Mouse (Mus musculus) stomach, embryonic 16.5 days (tissue): ENCODE results near the gene Ifna14. TPM values are rescaled to one million over a fixed set of nuclear protein-coding genes. Genes with fewer than 3 reads are reported as not detected.
"Not testable (repeated sequence)": the region's sequence is repeated elsewhere in the genome, so short reads cannot be mapped to it uniquely, and the experiment has no call there.

Experiments used
- ATAC-seq: fragments of 200-750 bp; cut with Nextera tagmentation; 2 replicates; pipeline ENCODE4 v1.8.0; 2017; ENCODE audit warnings: moderate number of reproducible peaks, moderate TSS enrichment; ENCODE audit not compliant: insufficient read depth, low FRiP score
- H3K27ac ChIP-seq: fragments of 300-500 bp; sonication (generic); 2 replicates; pipeline ENCODE4 v1.5.1; 2014; ENCODE audit warnings: low read length
- H3K27me3 ChIP-seq: fragments of 300-500 bp; sonication (generic); 2 replicates; pipeline ENCODE4 v1.6.1; 2014; ENCODE audit warnings: low read length, control low read depth, mixed read lengths; ENCODE audit not compliant: control insufficient read depth, insufficient read depth
- H3K36me3 ChIP-seq: fragments of 300-500 bp; sonication (generic); 2 replicates; pipeline ENCODE4 v1.6.1; 2014; ENCODE audit warnings: low read length; ENCODE audit not compliant: control insufficient read depth, insufficient read depth
- H3K4me1 ChIP-seq: fragments of 300-500 bp; sonication (generic); 2 replicates; pipeline ENCODE4 v1.6.1; 2014; ENCODE audit warnings: low read length, control low read depth, mixed read lengths; ENCODE audit not compliant: control insufficient read depth, insufficient read depth
- H3K4me2 ChIP-seq: fragments of 300-500 bp; sonication (generic); 2 replicates; pipeline ENCODE4 v1.6.1; 2014; ENCODE audit warnings: low read depth, low read length, mixed read lengths
- H3K4me3 ChIP-seq: fragments of 300-500 bp; sonication (generic); replicated peaks from 2 replicates; pipeline ENCODE4 v1.5.1; 2014; ENCODE audit warnings: mild to moderate bottlenecking, low read length
- H3K9ac ChIP-seq: fragments of 300-500 bp; sonication (generic); 2 replicates; pipeline ENCODE4 v1.6.1; 2014; ENCODE audit warnings: low read length
- H3K9me3 ChIP-seq: fragments of 300-500 bp; sonication (generic); replicated peaks from 2 replicates; pipeline ENCODE4 v1.6.1; 2016; ENCODE audit warnings: low read length, control low read depth; ENCODE audit not compliant: control insufficient read depth
- WGBS: fragments of 180-500 bp; shearing (Covaris S2); extraction: QIAGEN DNeasy Blood & Tissue Kit; methylation state at CpG from one replicate; pipeline ENCODE4 v1.1.7; 2014; 5-methylcytosine and 5-hydroxymethylcytosine counted together
- polyA plus RNA-seq: library from polyadenylated mRNA; unstranded; fragments of >200 nt; fragmentation: Nextera tagmentation; extraction: Ambion mirVana; gene quantifications from 2 replicates; pipeline ENCODE4 v1.2.1, GENCODE M21; 2015

Ifna14 gene
- polyA plus RNA-seq, result not detected in 2 replicates

DNA sequence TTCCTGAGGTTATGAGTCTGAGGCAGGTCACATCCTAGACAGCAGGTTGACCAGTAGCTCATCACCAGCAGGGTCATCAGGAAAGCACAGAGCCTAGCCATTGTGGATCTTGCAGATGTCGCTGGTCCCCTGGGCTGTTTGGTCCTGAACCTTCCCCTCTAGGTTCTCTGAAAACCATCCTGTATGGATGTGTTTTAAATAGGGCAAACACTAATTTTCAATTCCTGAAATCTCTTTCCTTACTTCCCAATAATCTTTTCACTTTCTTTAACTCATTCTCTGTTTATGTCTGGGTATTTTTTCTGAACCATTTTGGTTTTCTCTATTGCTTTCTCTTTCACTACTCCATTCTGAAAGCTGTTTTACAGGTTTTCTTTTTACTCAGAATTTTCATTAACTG is at the start of gene Ifna14:
Gene Ifna14, minus strand, starts transcription at position 101 of the 400 bp plus-strand sequence.
- Histone ChIP-seq H3K27me3 (no peaks in the 10 kb centered on the region), H3K36me3 (no peaks in the 10 kb centered on the region), H3K4me2 (no peak within 1 kb of the TSS), H3K4me3 (no peak within 1 kb of the TSS), H3K9me3 (no peaks in the 10 kb centered on the region), H3K27ac (no peak within 1 kb of the TSS), H3K9ac (no peak within 1 kb of the TSS), H3K4me1 (no peaks in the 10 kb centered on the region)
- no peak for ATAC-seq
- 83% methylated on average over 1 of the region's 1 CpGs for WGBS

- no peak for ATAC-seq
- Histone ChIP-seq H3K4me3 (no peak within 1 kb of the TSS), H3K36me3 (no peaks in the 10 kb centered on the region), H3K27ac (no peak within 1 kb of the TSS), H3K9me3 (no peaks in the 10 kb centered on the region), H3K4me2 (no peak within 1 kb of the TSS), H3K27me3 (no peaks in the 10 kb centered on the region), H3K4me1 (no peaks in the 10 kb centered on the region), H3K9ac (no peak within 1 kb of the TSS)
Measured at GRCm38 (mm10) chr4:88603276-88603675, 31.7 kb upstream of the Ifna14 start, which contains the start of gene Ifna12. TSS of gene Ifna12 (minus strand) at chr4:88603376.

GRCm38 (mm10) chr4:88592285-88592684 is 20.7 kb upstream of the Ifna14 start, which contains the start of gene Ifna9:
TSS of gene Ifna9 (minus strand) at chr4:88592385.
- H3K4me3 ChIP-seq, result no peak within 1 kb of the TSS
- H3K4me2 ChIP-seq, result no peak within 1 kb of the TSS
- H3K36me3 ChIP-seq, result no peaks in the 10 kb centered on the region
- no peak within 1 kb of the TSS for H3K27ac ChIP-seq
- H3K4me1 ChIP-seq, result no peaks in the 10 kb centered on the region
- no peak within 1 kb of the TSS for H3K9ac ChIP-seq
- WGBS, result 86% methylated on average over 1 of the region's 1 CpGs
- no peaks in the 10 kb centered on the region for H3K27me3 ChIP-seq
- H3K9me3 ChIP-seq, result no peaks in the 10 kb centered on the region
- ATAC-seq, result no peak

DNA sequence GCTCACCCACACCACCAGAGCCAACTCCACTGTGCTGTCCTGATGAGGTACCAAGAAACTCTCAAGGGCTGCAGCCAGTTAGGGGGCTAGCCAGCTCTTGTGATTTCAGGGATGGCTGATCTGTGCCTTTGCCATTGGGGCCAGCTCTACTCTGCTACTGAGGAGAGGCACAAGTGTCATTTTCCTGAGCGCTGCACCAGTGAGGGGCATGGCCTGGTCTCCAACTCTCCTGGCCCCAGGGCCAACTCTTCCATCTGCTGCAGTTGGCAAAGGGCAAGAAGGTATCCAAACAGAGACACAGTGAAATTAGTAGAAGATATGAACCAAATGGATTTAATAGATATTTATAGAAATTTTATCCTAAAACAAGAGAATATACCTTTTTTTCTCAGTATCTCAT is 9.8 kb downstream of the Ifna14 start:
- no peak for ATAC-seq
- Histone ChIP-seq H3K27me3 (no peaks in the 10 kb centered on the region), H3K4me1 (no peaks in the 10 kb centered on the region), H3K4me2 (no peak overlapping the region), H3K9ac (no peak overlapping the region), H3K9me3 (no peaks in the 10 kb centered on the region), H3K4me3 (no peak overlapping the region), H3K36me3 (no peaks in the 10 kb centered on the region), H3K27ac (no peak overlapping the region)
- WGBS, result 96% methylated on average over 1 of the region's 1 CpGs

DNA sequence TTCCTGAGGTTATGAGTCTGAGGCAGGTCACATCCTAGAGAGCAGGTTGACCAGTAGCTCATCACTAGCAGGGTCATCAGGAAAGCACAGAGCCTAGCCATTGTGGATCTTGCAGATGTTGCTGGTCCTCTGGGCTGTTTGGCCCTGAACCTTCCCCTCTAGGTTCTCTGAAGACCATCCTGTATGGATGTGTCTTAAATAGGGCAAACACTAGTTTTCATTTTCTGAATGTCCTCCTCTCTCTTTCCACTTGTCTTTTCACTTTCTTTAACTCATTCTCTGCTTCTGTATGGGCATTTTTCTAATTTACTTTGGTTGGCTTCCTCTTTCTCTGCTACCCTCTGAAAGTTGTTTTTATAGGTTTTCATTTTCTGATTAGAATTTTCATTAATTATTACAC is 13.5 kb downstream of the Ifna14 start, which contains the start of gene Ifna15:
Gene Ifna15, minus strand, starts transcription at position 101 of the 400 bp plus-strand sequence.
- H3K4me3 ChIP-seq, H3K27ac ChIP-seq, H3K9me3 ChIP-seq, H3K4me2 ChIP-seq, ATAC-seq, H3K36me3 ChIP-seq, H3K27me3 ChIP-seq, H3K9ac ChIP-seq, H3K4me1 ChIP-seq: not testable (repeated sequence)

GRCm38 (mm10) chr4:88550161-88550945 is 21.2 kb downstream of the Ifna14 start:
- Histone ChIP-seq H3K4me1 (peaks cover 4% of the 10 kb centered on the region), H3K9ac (peak overlapping the region; percentile 59), H3K27me3 (no peaks in the 10 kb centered on the region), H3K9me3 (no peaks in the 10 kb centered on the region), H3K36me3 (no peaks in the 10 kb centered on the region), H3K4me3 (peak overlapping the region; percentile 46), H3K27ac (no peak overlapping the region), H3K4me2 (peak overlapping the region; percentile 77)
- 26% methylated on average over 22 of the region's 22 CpGs for WGBS
- peak; percentile 72 for ATAC-seq

DNA sequence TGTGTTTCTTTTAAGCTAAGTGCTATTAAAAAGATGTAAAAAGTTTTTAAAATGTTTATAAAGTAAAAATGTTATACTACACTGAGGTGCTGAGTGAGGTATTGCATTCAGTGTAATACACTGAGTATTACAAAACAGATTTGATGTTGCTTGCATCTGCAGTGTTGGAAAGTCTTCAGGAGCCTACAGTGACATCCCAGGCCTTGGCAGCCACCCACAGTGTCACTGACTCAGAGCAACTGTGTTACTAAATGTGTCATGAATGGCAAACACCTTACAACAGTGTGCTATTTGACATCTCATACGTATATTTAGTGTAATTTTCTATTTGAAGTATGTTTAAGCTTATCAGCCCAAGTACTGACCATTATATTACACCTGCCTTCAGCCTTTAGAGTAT is 23.6 kb downstream of the Ifna14 start:
- 64% methylated on average over 1 of the region's 1 CpGs for WGBS
- Histone ChIP-seq H3K9me3 (no peaks in the 10 kb centered on the region), H3K4me1 (peaks cover 4% of the 10 kb centered on the region), H3K36me3 (no peaks in the 10 kb centered on the region), H3K4me3 (no peak overlapping the region), H3K9ac (no peak overlapping the region), H3K27me3 (no peaks in the 10 kb centered on the region), H3K27ac (no peak overlapping the region), H3K4me2 (no peak overlapping the region)
- ATAC-seq, result no peak

DNA sequence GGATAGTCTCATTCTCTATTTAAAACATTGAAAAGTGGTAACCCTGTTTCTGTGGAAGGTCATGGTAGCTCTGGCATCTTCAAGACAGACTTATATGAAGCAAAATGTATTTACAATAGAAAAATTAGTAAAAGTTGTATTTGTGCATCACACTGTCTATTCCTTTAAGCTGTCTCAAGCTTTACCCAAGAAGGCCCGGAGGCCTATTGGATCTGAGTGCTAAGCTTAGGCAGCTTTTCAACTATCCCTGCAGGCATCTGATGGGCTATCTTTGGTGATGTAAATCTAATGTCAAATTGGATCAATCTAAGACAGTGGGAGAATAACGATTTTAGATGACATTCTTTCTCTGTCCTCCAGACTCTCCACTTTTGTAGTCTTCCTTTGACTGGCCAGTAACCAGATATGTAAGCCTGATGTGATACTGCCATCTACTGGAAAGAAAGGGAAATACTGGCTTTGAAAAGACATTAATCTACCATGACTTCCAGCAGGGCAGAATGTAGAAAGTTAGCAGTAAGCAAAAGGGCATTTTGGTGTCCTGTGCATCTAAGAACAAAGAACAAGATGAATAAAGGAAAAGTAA is 27.9 kb downstream of the Ifna14 start:
- Histone ChIP-seq H3K36me3 (no peaks in the 10 kb centered on the region), H3K27me3 (no peaks in the 10 kb centered on the region), H3K4me3 (no peak overlapping the region), H3K4me2 (no peak overlapping the region), H3K9ac (no peak overlapping the region), H3K9me3 (no peaks in the 10 kb centered on the region), H3K4me1 (no peaks in the 10 kb centered on the region), H3K27ac (no peak overlapping the region)
- WGBS, result 47% methylated on average over 2 of the region's 2 CpGs
- ATAC-seq, result no peak

GRCm38 (mm10) chr4:88537328-88537727 is 34.3 kb downstream of the Ifna14 start:
- peak overlapping the region; percentile 22 for H3K4me2 ChIP-seq
- no peak for ATAC-seq
- WGBS, result 49% methylated on average over 12 of the region's 12 CpGs
- H3K9ac ChIP-seq, result no peak overlapping the region
- no peaks in the 10 kb centered on the region for H3K36me3 ChIP-seq
- no peak overlapping the region for H3K4me3 ChIP-seq
- H3K27me3 ChIP-seq, result no peaks in the 10 kb centered on the region
- H3K4me1 ChIP-seq, result 0 out of 2 replicates have a peak, but pooled peaks cover 4% of the 10 kb centered on the region
- H3K9me3 ChIP-seq, result no peaks in the 10 kb centered on the region
- peak overlapping the region; percentile 43; the same call in 1 of the 2 replicates for H3K27ac ChIP-seq
